Mouse (Mus musculus): ENCODE results near the gene Tmod4. TPM values are rescaled to one million over a fixed set of nuclear protein-coding genes. Genes with fewer than 3 reads are reported as not detected.
A peak's percentile ranks its signal among the peaks of the same experiment; 100 is the strongest.

Tmod4 gene
- total and polyA plus RNA-seq, 3 experiments, result 3.1 to 5.4 TPM; not detected in 1

- Histone ChIP-seq H3K36me3 (ENCODE audit: control insufficient read depth in 1 of 2, insufficient read depth in 2 of 2, low read length in 2 of 2) (peaks cover 0 to 20% of the 10 kb centered on the region in 2 experiments), H3K4me3 (ENCODE audit: control insufficient read depth in 1 of 2, insufficient read depth in 1 of 2, low read depth in 2 of 2, low read length in 2 of 2) (peak overlapping the region; percentile 55 to 86), H3K9ac (ENCODE audit: control insufficient read depth, low read depth, low read length, poor library complexity, severe bottlenecking) (peak overlapping the region; percentile 45), H3K27me3 (ENCODE audit: control insufficient read depth in 1 of 2, insufficient read depth in 2 of 2, low read length in 2 of 2) (no peaks in the 10 kb centered on the region), H3K9me3 (replicated peaks; ENCODE audit: insufficient read depth, low read length) (no peaks in the 10 kb centered on the region), H3K79me2 (ENCODE audit: control insufficient read depth, insufficient read depth, low read length, poor library complexity) (peaks cover 11% of the 10 kb centered on the region), H3K4me1 (ENCODE audit: control insufficient read depth in 1 of 2, insufficient read depth in 2 of 2, low read length in 2 of 2) (peaks cover 12 to 24% of the 10 kb centered on the region in 2 experiments), H3K27ac (ENCODE audit: control insufficient read depth, low read depth, low read length) (peak overlapping the region; percentile 79)
- peak; percentile 88 for DNase-seq (ENCODE audit: low read depth, low spot score)
- TF ChIP-seq TBP (IDR thresholded peaks at IDR 0.05; ENCODE audit: low read depth, low read length) (peak; percentile 76), MYC (IDR thresholded peaks at IDR 0.05; ENCODE audit: low read depth, low read length) (peak; percentile 72; the same call in 1 of the 2 replicates), TAL1 (IDR thresholded peaks at IDR 0.05; ENCODE audit: low read length) (peak; percentile 85), POLR2AphosphoS2 (IDR thresholded peaks at IDR 0.05; ENCODE audit: low read length) (no peak; the same call in 1 of the 2 replicates), CHD1 (IDR thresholded peaks at IDR 0.05; ENCODE audit: low read depth, low read length) (no peak), RCOR1 (IDR thresholded peaks at IDR 0.05; ENCODE audit: low read depth, low read length) (peak; percentile 3), GABPA (IDR thresholded peaks at IDR 0.05; ENCODE audit: low read depth, low read length) (no peak), ZNF384 (IDR thresholded peaks at IDR 0.05; ENCODE audit: low read depth, low read length) (no peak), GATA1 (IDR thresholded peaks at IDR 0.05; ENCODE audit: low read depth, low read length) (peak; percentile 68; the same call in 1 of the 2 replicates), MAFK (IDR thresholded peaks at IDR 0.05; ENCODE audit: borderline replicate concordance, low read depth, low read length) (no peak), JUND (IDR thresholded peaks at IDR 0.05; ENCODE audit: low read depth, low read length) (0 out of 2 replicates have a peak, but pooled peaks have one; percentile 5), ELF1 (IDR thresholded peaks at IDR 0.05; ENCODE audit: low read depth, low read length) (peak; percentile 68), HCFC1 (IDR thresholded peaks at IDR 0.05; ENCODE audit: low read depth, low read length) (no peak; the same call in none of the 2 replicates), EP300 (IDR thresholded peaks at IDR 0.05; ENCODE audit: low read depth in 1 of 2, low read length in 2 of 2) (peak; percentile 62 to 79), RAD21 (IDR thresholded peaks at IDR 0.05; ENCODE audit: low read depth, low read length) (no peak), ZMIZ1 (IDR thresholded peaks at IDR 0.05; ENCODE audit: low read depth, low read length) (no peak; the same call in 1 of the 2 replicates), USF1 (IDR thresholded peaks at IDR 0.05; ENCODE audit: low read depth, low read length) (no peak), USF2 (IDR thresholded peaks at IDR 0.05; ENCODE audit: borderline replicate concordance in 1 of 2, insufficient read depth in 1 of 2, low read depth in 1 of 2, low read length in 2 of 2) (no peak), POLR2AphosphoS5 (IDR thresholded peaks at IDR 0.05; ENCODE audit: borderline replicate concordance, low read depth, low read length) (no peak), MXI1 (IDR thresholded peaks at IDR 0.05; ENCODE audit: low read depth, low read length) (peak; percentile 58; the same call in 1 of the 2 replicates), SMC3 (IDR thresholded peaks at IDR 0.05; ENCODE audit: low read depth, low read length) (no peak), CTCF (IDR thresholded peaks at IDR 0.05 in 2 of 3, conservative IDR thresholded peaks at IDR 0.05 in 1 of 3; ENCODE audit: control insufficient read depth in 1 of 3, insufficient read depth in 1 of 3, low read depth in 2 of 3, low read length in 3 of 3, poor library complexity in 1 of 3, severe bottlenecking in 1 of 3) (no peak), ETS1 (IDR thresholded peaks at IDR 0.05; ENCODE audit: low read depth, low read length) (peak; percentile 59; the same call in 1 of the 2 replicates), SIN3A (IDR thresholded peaks at IDR 0.05; ENCODE audit: low read length) (peak; percentile 78), MAZ (IDR thresholded peaks at IDR 0.05; ENCODE audit: low read depth, low read length) (peak; percentile 74), MEF2A (IDR thresholded peaks at IDR 0.05; ENCODE audit: extremely low read depth, insufficient replicate concordance, low read depth, low read length, poor library complexity, severe bottlenecking) (no peak), NELFE (IDR thresholded peaks at IDR 0.05; ENCODE audit: low read depth, low read length) (no peak; the same call in 1 of the 2 replicates), TCF12 (IDR thresholded peaks at IDR 0.05; ENCODE audit: low read depth, low read length) (peak; percentile 85), E2F4 (IDR thresholded peaks at IDR 0.05; ENCODE audit: borderline replicate concordance, low read depth, low read length) (no peak), MYB (IDR thresholded peaks at IDR 0.05; ENCODE audit: low read depth, low read length) (no peak), NRF1 (IDR thresholded peaks at IDR 0.05; ENCODE audit: insufficient read depth, low read depth, low read length, poor library complexity, severe bottlenecking) (no peak), KAT2A (conservative IDR thresholded peaks at IDR 0.05; ENCODE audit: low read depth, low read length) (no peak), ZC3H11A (IDR thresholded peaks at IDR 0.05; ENCODE audit: low read depth, low read length) (no peak), MAX (IDR thresholded peaks at IDR 0.05; ENCODE audit: low read length) (peak; percentile 63; the same call in 1 of the 2 replicates), BHLHE40 (IDR thresholded peaks at IDR 0.05; ENCODE audit: borderline replicate concordance, low read depth, low read length) (no peak), POLR2A (IDR thresholded peaks at IDR 0.05; ENCODE audit: control insufficient read depth in 1 of 2, insufficient read depth in 1 of 2, low read depth in 1 of 2, low read length in 2 of 2, poor library complexity in 1 of 2) (peak in 1 of 2 experiments; percentile 41; a peak in 1 of 4 replicates)
These were observed 11.3 kb downstream of the Tmod4 start for GRCm38 (mm10) chr3:95135433-95136052.

Data from MEL (cell line).